Mouse (Mus musculus) liver, postnatal 0 days (tissue): ENCODE results near the gene Anapc15-ps.

ENCODE experiments used
- CTCF ChIP-seq: sonication (generic); IDR thresholded peaks from 2 replicates; pipeline ENCODE4 v1.5.1; 2016; ENCODE audit warnings: antibody characterized with exemption, low read depth
- EP300 ChIP-seq: IDR thresholded peaks from 2 replicates; pipeline ENCODE4 v1.6.1; 2016; ENCODE audit warnings: antibody characterized with exemption, low read depth, mild to moderate bottlenecking

GRCm38 (mm10) chr10:95686041-95686440 lies 12.8 kb upstream of the Anapc15-ps start:
- TF ChIP-seq EP300 (no peak), CTCF (no peak)
